Mouse (Mus musculus) neural tube, embryonic 12.5 days (tissue): Measurements from ENCODE around the gene Cdk20. TPM values are rescaled to one million over a fixed set of nuclear protein-coding genes. Genes with fewer than 3 reads are reported as not detected.

Experiments
- ATAC-seq: fragments of 200-750 bp; cut with Nextera tagmentation; 2 replicates; pipeline ENCODE4 v1.8.0; 2017; ENCODE audit warnings: low read depth, mild to moderate bottlenecking, moderate TSS enrichment, moderate library complexity; ENCODE audit not compliant: low FRiP score
- H3K27ac ChIP-seq: fragments of 300-500 bp; sonication (generic); 2 replicates; pipeline ENCODE4 v1.5.1; 2016
- H3K27me3 ChIP-seq: fragments of 300-500 bp; sonication (generic); replicated peaks from 2 replicates; pipeline ENCODE4 v1.6.1; 2016; ENCODE audit warnings: mild to moderate bottlenecking
- H3K36me3 ChIP-seq: fragments of 300-500 bp; sonication (generic); 2 replicates; pipeline ENCODE4 v1.6.1; 2016; ENCODE audit warnings: mild to moderate bottlenecking
- H3K4me1 ChIP-seq: fragments of 300-500 bp; sonication (generic); 2 replicates; pipeline ENCODE4 v1.6.1; 2016
- H3K4me2 ChIP-seq: fragments of 300-500 bp; sonication (generic); replicated peaks from 2 replicates; pipeline ENCODE4 v1.6.1; 2016; ENCODE audit warnings: mild to moderate bottlenecking
- H3K4me3 ChIP-seq: fragments of 300-500 bp; sonication (generic); 2 replicates; pipeline ENCODE4 v1.5.1; 2016
- H3K9ac ChIP-seq: fragments of 300-500 bp; sonication (generic); 2 replicates; pipeline ENCODE4 v1.6.1; 2016; ENCODE audit warnings: mild to moderate bottlenecking
- H3K9me3 ChIP-seq: fragments of 300-500 bp; sonication (generic); 2 replicates; pipeline ENCODE4 v1.6.1; 2016; ENCODE audit warnings: mild to moderate bottlenecking
- WGBS: fragments of 180-500 bp; shearing (Covaris S2); methylation state at CpG from one replicate; pipeline ENCODE4 v1.1.7; 2016; 5-methylcytosine and 5-hydroxymethylcytosine counted together
- polyA plus RNA-seq: library from polyadenylated mRNA; unstranded; fragments of >200 nt; fragmentation: Nextera tagmentation; extraction: Ambion mirVana; gene quantifications from 2 replicates; pipeline ENCODE4 v1.2.1, GENCODE M21; 2016

Cdk20 gene
- polyA plus RNA-seq, 1 experiment from 2014 or later = 12.2 TPM

DNA sequence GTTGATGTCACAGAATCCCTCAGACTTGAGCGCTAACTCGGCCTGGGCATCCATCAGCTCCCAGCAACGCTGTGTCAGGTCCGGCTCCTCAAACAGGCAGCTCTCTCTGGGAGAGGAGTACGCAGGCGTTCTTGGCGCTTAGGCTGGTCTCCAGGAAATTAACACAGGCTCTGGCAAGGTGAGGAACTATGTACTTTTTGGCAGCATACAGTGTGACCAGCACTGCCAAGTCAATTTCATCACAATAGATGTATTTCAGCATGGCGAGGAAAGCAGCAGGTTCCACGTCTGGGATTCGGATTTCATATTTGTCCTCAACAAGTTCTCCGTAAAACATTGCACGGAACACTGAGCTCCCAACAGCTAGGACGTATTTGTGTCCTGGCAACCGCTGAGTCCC lies 26.1 kb downstream of the Cdk20 start:
- ATAC-seq = no peak
- Histone ChIP-seq H3K4me1 (no peaks in the 10 kb centered on the region), H3K27me3 (no peaks in the 10 kb centered on the region), H3K4me2 (no peak overlapping the region), H3K27ac (no peak overlapping the region), H3K9me3 (no peaks in the 10 kb centered on the region), H3K9ac (no peak overlapping the region), H3K4me3 (no peak overlapping the region), H3K36me3 (no peaks in the 10 kb centered on the region)
- WGBS = 91% methylated on average over 14 of the region's 14 CpGs

DNA sequence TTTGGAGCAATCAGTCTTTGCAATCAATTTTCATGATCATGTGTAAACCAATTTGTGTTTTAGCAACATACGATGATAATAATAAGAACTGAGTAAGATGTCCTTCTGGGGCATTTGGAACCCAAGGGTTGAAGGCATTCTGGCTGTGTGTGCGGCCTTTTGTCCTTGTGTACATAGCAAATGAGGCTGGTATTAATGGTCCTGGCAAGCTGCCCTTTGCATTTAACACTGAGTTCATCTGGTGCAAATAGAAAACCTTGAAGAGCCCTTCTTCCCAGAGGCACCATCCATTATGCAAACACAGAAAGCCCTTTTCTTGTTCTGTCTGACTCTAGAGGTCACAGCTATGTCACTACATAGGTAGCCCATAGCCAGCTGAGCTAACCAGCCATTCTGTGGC lies 30.5 kb downstream of the Cdk20 start:
- Histone ChIP-seq H3K27ac (no peak overlapping the region), H3K36me3 (no peaks in the 10 kb centered on the region), H3K4me3 (no peak overlapping the region), H3K4me2 (no peak overlapping the region), H3K9me3 (no peaks in the 10 kb centered on the region), H3K9ac (no peak overlapping the region), H3K27me3 (no peaks in the 10 kb centered on the region), H3K4me1 (no peaks in the 10 kb centered on the region)
- no peak for ATAC-seq
- WGBS = 79% methylated on average over 2 of the region's 2 CpGs

DNA sequence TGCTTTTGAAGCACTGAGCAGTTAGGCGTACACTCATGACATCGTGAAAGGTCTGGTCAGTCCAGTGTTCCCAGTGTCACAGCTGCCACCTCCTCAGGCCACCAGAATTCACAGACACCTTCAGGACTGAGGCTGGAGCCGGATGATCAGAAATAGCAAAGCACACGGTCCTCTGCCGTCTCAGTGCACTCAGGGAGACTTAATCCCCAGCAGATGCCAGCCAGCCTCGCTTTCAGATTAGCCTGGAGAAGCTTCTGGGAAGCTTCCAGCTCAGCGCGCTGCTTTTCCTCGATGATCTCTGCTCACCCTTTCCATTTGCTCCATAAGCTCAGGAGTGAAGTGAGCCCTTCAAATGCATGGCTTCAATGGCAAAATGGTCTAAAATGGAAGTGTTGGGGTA lies 33.1 kb downstream of the Cdk20 start:
- H3K9ac ChIP-seq = no peak overlapping the region

GRCm38 (mm10) chr13:64467886-64468285 lies 35.8 kb downstream of the Cdk20 start:
- no peak for ATAC-seq

More for the DNA sequence above, 33.1 kb downstream of the Cdk20 start:
- H3K27ac ChIP-seq = no peak overlapping the region
- WGBS = 82% methylated on average over 9 of the region's 9 CpGs
- H3K36me3 ChIP-seq = no peaks in the 10 kb centered on the region
- H3K4me3 ChIP-seq = no peak overlapping the region
- no peak overlapping the region for H3K4me2 ChIP-seq
- H3K9me3 ChIP-seq = no peaks in the 10 kb centered on the region
- no peaks in the 10 kb centered on the region for H3K4me1 ChIP-seq
- no peaks in the 10 kb centered on the region for H3K27me3 ChIP-seq
- no peak for ATAC-seq

DNA sequence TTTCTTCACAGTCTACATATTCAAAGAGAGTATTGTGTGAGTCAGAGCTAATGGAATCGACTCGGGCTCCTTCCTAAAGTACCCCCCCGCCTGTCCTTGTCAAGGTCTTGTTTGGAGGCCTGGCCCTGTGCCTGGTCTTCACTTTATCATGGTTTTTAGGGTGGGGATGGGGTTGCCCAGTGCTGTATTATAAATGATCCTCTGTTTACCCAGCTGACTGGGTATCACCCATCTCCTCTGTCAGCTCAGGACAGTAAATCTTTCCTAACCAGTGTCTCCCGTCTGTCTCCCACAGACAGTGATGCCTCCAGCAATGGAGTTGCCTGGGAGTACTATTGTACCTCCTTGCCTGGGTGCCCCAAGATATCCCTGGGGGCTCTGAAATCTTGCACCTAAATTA lies 45.9 kb downstream of the Cdk20 start:
- H3K36me3 ChIP-seq = no peaks in the 10 kb centered on the region
- H3K4me1 ChIP-seq = no peaks in the 10 kb centered on the region
- 0 out of 2 replicates have a peak, but pooled peaks have one; percentile 21 for ATAC-seq
- no peak overlapping the region for H3K4me2 ChIP-seq
- H3K27ac ChIP-seq = no peak overlapping the region
- no peak overlapping the region for H3K9ac ChIP-seq
- no peak overlapping the region for H3K4me3 ChIP-seq
- no peaks in the 10 kb centered on the region for H3K9me3 ChIP-seq
- WGBS = 58% methylated on average over 4 of the region's 4 CpGs
- no peaks in the 10 kb centered on the region for H3K27me3 ChIP-seq

More at GRCm38 (mm10) chr13:64467886-64468285, 35.8 kb downstream of the Cdk20 start:
- no peaks in the 10 kb centered on the region for H3K4me1 ChIP-seq
- H3K27me3 ChIP-seq = no peaks in the 10 kb centered on the region
- H3K36me3 ChIP-seq = no peaks in the 10 kb centered on the region
- no peak overlapping the region for H3K4me3 ChIP-seq
- 82% methylated on average over 6 of the region's 6 CpGs for WGBS
- H3K9me3 ChIP-seq = no peaks in the 10 kb centered on the region
- H3K9ac ChIP-seq = no peak overlapping the region
- no peak overlapping the region for H3K4me2 ChIP-seq
- no peak overlapping the region for H3K27ac ChIP-seq

- H3K4me2 ChIP-seq = no peak overlapping the region
- H3K9ac ChIP-seq = no peak overlapping the region
- no peaks in the 10 kb centered on the region for H3K36me3 ChIP-seq
- H3K27ac ChIP-seq = no peak overlapping the region
- H3K27me3 ChIP-seq = no peaks in the 10 kb centered on the region
- 80% methylated on average over 3 of the region's 3 CpGs for WGBS
- no peak overlapping the region for H3K4me3 ChIP-seq
- H3K9me3 ChIP-seq = no peaks in the 10 kb centered on the region
- ATAC-seq = no peak
- H3K4me1 ChIP-seq = no peaks in the 10 kb centered on the region
These were observed 47.8 kb downstream of the Cdk20 start for GRCm38 (mm10) chr13:64479960-64480359.

GRCm38 (mm10) chr13:64489886-64490285 lies 57.8 kb downstream of the Cdk20 start:
- WGBS = 80% methylated on average over 6 of the region's 6 CpGs
- H3K27ac ChIP-seq = no peak overlapping the region
- no peak overlapping the region for H3K9ac ChIP-seq
- no peak overlapping the region for H3K4me2 ChIP-seq
- H3K4me3 ChIP-seq = no peak overlapping the region
- no peaks in the 10 kb centered on the region for H3K9me3 ChIP-seq
- no peaks in the 10 kb centered on the region for H3K36me3 ChIP-seq
- H3K4me1 ChIP-seq = no peaks in the 10 kb centered on the region
- H3K27me3 ChIP-seq = no peaks in the 10 kb centered on the region
- ATAC-seq = no peak

Other genes with a start within 250 kb of the Cdk20 start
- 8.6 and 9.3 TPM in 2 replicates for gene Cdc14b, start 157.0 kb upstream of the Cdk20 start, polyA plus RNA-seq
- 23.6 and 24.6 TPM in 2 replicates for gene Aaed1, start 119.6 kb upstream of the Cdk20 start, polyA plus RNA-seq
- gene Ctsl, start 61.4 kb upstream of the Cdk20 start, polyA plus RNA-seq = 136 and 138 TPM in 2 replicates
- gene Fam240b, start 65.5 kb downstream of the Cdk20 start, polyA plus RNA-seq = not detected in 2 replicates